Mouse (Mus musculus) midbrain, postnatal 0 days (tissue): ENCODE data around the gene Tbccd1. TPM values are rescaled to one million over a fixed set of nuclear protein-coding genes. Genes with fewer than 3 reads are reported as not detected.
A peak's percentile ranks its signal among the peaks of the same experiment; 100 is the strongest.

Experiments used
- ATAC-seq: fragments of 200-750 bp; cut with Nextera tagmentation; 2 replicates; pipeline ENCODE4 v1.8.0; 2017; ENCODE audit warnings: moderate number of reproducible peaks, mild to moderate bottlenecking, moderate TSS enrichment, moderate library complexity; ENCODE audit not compliant: low FRiP score
- DNase-seq: peaks from one replicate; pipeline ENCODE4 v3.0.0-alpha.2; 2015; ENCODE audit warnings: low spot score
- H3K27ac ChIP-seq: fragments of 300-500 bp; sonication (generic); 2 replicates; pipeline ENCODE4 v1.5.1; 2014; ENCODE audit warnings: low read depth, mild to moderate bottlenecking, low read length, mixed read lengths
- H3K27me3 ChIP-seq: fragments of 300-500 bp; sonication (generic); 2 replicates; pipeline ENCODE4 v1.6.1; 2014; ENCODE audit warnings: low read length, control low read depth, mixed read lengths; ENCODE audit not compliant: insufficient read depth
- H3K36me3 ChIP-seq: fragments of 300-500 bp; sonication (generic); 2 replicates; pipeline ENCODE4 v1.6.1; 2014; ENCODE audit warnings: low read length, control low read depth, mixed read lengths; ENCODE audit not compliant: insufficient read depth
- H3K4me1 ChIP-seq: fragments of 300-500 bp; sonication (generic); 2 replicates; pipeline ENCODE4 v1.6.1; 2014; ENCODE audit warnings: mild to moderate bottlenecking, control low read depth, antibody characterized with exemption, low read length, mixed read lengths; ENCODE audit not compliant: insufficient read depth
- H3K4me2 ChIP-seq: fragments of 300-500 bp; sonication (generic); 2 replicates; pipeline ENCODE4 v1.6.1; 2014; ENCODE audit warnings: low read depth, mild to moderate bottlenecking, low read length, mixed read lengths; ENCODE audit not compliant: poor library complexity, severe bottlenecking
- H3K4me3 ChIP-seq: fragments of 300-500 bp; sonication (generic); 2 replicates; pipeline ENCODE4 v1.5.1; 2014; ENCODE audit warnings: low read depth, mild to moderate bottlenecking, low read length, moderate library complexity
- H3K9ac ChIP-seq: fragments of 300-500 bp; sonication (generic); replicated peaks from 2 replicates; pipeline ENCODE4 v1.6.1; 2014; ENCODE audit warnings: mild to moderate bottlenecking, low read length, moderate library complexity, mixed read lengths; ENCODE audit not compliant: poor library complexity, severe bottlenecking
- H3K9me3 ChIP-seq: fragments of 300-500 bp; sonication (generic); 2 replicates; pipeline ENCODE4 v1.6.1; 2016; ENCODE audit warnings: low read length, control low read depth
- CTCF ChIP-seq: IDR thresholded peaks from 2 replicates; pipeline ENCODE4 v1.5.1; 2016; ENCODE audit warnings: antibody characterized with exemption, mild to moderate bottlenecking
- WGBS: fragments of 180-500 bp; shearing (Covaris S2); extraction: QIAGEN DNeasy Blood & Tissue Kit; methylation state at CpG from one replicate; pipeline ENCODE4 v1.1.7; 2014; 5-methylcytosine and 5-hydroxymethylcytosine counted together
- polyA plus RNA-seq: library from polyadenylated mRNA; unstranded; fragments of >200 nt; fragmentation: Nextera tagmentation; extraction: Ambion mirVana; gene quantifications from 2 replicates; pipeline ENCODE4 v1.2.1, GENCODE M21; 2015
- total RNA-seq: library from RNA; depleted of rRNA; stranded (reverse); fragments of >200 nt; gene quantifications from 2 replicates; pipeline ENCODE4 v1.2.3, GENCODE M21; 2014

Tbccd1 gene
- total and polyA plus RNA-seq, 2 experiments from 2014 or later = 15.9 to 19.1 TPM

DNA sequence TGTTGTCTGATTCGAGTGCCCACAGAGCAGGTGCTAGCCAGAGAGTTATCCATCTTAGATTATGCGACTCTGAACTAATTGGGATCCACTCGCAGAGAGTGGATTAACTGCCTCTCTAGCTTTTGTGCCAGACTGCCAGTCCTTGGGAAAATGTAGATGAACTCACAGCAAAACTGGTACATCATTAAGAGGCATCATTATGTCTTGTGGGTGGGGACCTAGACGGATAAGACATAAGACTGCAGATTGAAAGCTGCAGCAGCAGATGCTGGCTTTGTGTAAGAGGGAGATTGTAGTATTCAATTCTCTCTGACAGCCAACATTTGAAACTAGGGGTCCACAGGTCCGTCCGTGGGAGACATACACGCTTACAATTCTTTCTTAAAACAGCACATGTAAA is 54.7 kb downstream of the Tbccd1 start:
- Histone ChIP-seq H3K9ac (no peak overlapping the region), H3K36me3 (no peaks in the 10 kb centered on the region), H3K27ac (no peak overlapping the region), H3K4me2 (no peak overlapping the region), H3K4me3 (no peak overlapping the region), H3K27me3 (peaks cover 8% of the 10 kb centered on the region; the same call in 1 of the 2 replicates), H3K4me1 (no peaks in the 10 kb centered on the region), H3K9me3 (no peaks in the 10 kb centered on the region)
- ATAC-seq = no peak
- WGBS = 63% methylated on average over 7 of the region's 7 CpGs
- TF ChIP-seq CTCF = no peak
- DNase-seq = no peak

DNA sequence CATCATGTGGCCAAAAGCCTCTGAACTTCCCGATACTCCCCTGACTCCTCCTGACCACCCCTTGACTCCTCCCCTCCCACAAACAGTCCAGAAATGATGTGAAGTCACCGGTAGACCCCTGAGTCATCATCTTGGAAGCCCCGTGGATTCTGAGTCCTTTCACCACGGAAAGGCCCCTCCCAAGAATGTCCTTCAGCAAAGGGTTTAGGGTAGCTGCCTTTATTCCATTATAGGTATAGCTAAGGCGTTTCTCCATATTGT is 56.7 kb downstream of the Tbccd1 start:
- no peak for DNase-seq
- 9% methylated on average over 5 of the region's 5 CpGs for whole genome bisulfite sequencing

DNA sequence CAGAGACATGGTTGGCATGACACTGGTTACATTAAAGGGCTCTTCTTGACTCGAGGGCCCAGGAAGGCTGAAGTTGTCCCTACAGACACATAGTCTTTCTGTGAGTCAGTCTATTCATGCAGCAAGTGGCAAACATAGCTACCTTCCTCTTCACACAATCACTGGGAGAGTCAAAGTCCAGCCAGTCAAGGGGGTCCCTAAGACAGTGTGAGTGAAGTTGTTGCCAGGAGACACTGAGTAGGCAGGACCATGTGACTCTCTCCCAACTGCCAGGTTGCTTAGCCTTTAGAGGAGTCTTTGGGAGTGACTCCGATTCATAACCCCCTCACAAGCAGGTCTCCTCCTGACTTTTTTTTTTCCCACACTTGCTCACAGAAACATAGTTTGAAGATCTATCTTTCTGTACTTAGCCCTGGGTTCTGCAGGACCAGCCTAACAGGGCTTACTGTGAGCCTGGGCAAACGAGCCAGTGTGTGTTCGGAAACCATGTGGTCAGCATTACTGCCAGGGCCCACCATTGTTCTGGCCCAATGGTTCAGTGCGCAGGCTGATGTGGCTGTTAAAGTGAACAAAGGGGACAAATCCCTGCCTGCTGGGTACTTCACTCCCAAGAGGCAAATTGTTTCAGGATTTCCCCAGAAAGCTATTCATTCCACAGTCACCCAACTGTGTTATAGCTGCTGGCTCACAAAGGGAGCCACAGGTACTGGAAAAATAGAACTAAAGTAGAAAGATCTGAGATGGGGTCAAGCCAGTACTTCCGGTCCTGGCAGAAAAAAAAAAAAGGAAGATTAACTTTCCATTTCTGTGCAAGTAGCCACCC is 57.2 kb downstream of the Tbccd1 start:
- Histone ChIP-seq H3K9me3 (no peaks in the 10 kb centered on the region), H3K4me2 (no peak overlapping the region), H3K9ac (no peak overlapping the region), H3K4me1 (no peaks in the 10 kb centered on the region), H3K4me3 (no peak overlapping the region), H3K27me3 (peaks cover 19% of the 10 kb centered on the region), H3K27ac (no peak overlapping the region), H3K36me3 (no peaks in the 10 kb centered on the region)
- ATAC-seq (no peak), DNase-seq (peak; percentile 67)
- 11% methylated on average over 6 of the region's 6 CpGs for WGBS
- TF ChIP-seq CTCF = no peak

More for the DNA sequence above, 56.7 kb downstream of the Tbccd1 start:
- no peak for ATAC-seq
- TF ChIP-seq CTCF = no peak
- no peaks in the 10 kb centered on the region for H3K4me1 ChIP-seq
- no peaks in the 10 kb centered on the region for H3K36me3 ChIP-seq
- peaks cover 19% of the 10 kb centered on the region for H3K27me3 ChIP-seq
- no peak overlapping the region for H3K9ac ChIP-seq
- no peak overlapping the region for H3K27ac ChIP-seq
- H3K4me3 ChIP-seq = no peak overlapping the region
- H3K4me2 ChIP-seq = no peak overlapping the region
- no peaks in the 10 kb centered on the region for H3K9me3 ChIP-seq

DNA sequence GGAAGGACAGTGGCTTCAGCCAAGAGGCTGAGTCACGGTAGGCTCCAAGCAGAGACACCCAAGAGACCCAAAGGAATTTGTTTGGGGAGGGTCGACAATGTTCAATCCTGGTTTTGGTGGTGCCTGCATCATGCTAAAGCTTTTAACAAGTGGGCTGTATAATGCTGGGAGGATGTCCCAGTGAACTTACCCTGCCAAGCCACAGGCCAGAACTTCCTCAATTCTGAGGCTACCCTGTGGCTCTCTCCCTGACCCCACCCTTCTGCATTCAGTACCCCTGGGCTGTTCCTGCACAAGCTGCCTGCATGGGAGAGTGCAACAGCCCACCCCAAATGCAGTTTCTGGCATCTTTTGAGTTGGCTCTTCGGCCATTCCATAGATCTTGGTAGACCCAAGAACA is 58.9 kb downstream of the Tbccd1 start:
- DNase-seq (no peak), ATAC-seq (no peak)
- Histone ChIP-seq H3K4me2 (no peak overlapping the region), H3K36me3 (no peaks in the 10 kb centered on the region), H3K9me3 (no peaks in the 10 kb centered on the region), H3K27me3 (peaks cover 19% of the 10 kb centered on the region), H3K4me3 (no peak overlapping the region), H3K27ac (no peak overlapping the region), H3K4me1 (no peaks in the 10 kb centered on the region), H3K9ac (no peak overlapping the region)
- 85% methylated on average over 3 of the region's 3 CpGs for WGBS
- TF ChIP-seq CTCF = no peak

DNA sequence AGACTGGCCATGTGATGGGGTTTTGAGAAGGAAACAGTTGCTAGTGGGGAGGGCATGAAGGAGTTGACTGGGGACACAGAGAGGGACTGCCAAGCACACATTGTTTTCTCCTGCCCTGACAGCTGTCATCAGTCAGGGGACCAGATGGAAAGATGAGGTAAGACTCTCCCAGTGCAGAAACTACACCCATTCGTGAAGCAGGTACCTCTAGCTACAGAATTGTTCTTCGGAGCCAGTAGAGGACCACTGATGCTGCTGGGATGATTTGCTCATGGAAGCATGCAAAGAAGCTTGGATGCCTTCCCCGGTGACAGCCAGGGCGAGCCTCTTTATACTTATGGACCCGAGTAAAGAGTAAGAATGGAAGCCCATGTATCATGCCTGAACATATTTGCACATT is 59.9 kb downstream of the Tbccd1 start:
- no peak for TF ChIP-seq CTCF
- DNase-seq (peak; percentile 10), ATAC-seq (no peak)
- peaks cover 19% of the 10 kb centered on the region for H3K27me3 ChIP-seq
- no peaks in the 10 kb centered on the region for H3K4me1 ChIP-seq
- H3K4me3 ChIP-seq = no peak overlapping the region
- no peaks in the 10 kb centered on the region for H3K9me3 ChIP-seq
- H3K36me3 ChIP-seq = no peaks in the 10 kb centered on the region
- H3K27ac ChIP-seq = no peak overlapping the region
- H3K9ac ChIP-seq = no peak overlapping the region
- 80% methylated on average over 5 of the region's 5 CpGs for WGBS
- no peak overlapping the region for H3K4me2 ChIP-seq

DNA sequence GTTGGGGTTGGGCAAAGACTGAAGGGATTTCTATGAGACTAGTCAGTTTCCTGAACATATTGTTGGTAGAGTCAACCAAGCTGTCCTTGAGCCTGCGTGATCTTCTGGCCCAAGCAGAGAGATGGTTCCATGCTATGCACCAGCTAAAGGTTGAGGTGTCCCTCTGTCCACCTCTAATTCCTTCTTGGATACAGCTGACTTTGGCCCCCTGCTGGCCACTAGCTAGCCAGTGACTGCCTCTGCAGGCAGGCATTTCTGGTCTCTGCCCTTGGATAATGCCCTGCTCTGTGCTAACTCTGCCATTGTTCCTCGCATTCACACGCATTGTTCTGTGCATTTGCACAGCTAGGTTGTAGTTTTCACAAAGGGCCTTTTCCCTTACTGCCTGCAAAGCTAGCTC is 62.0 kb downstream of the Tbccd1 start:
- H3K27me3 ChIP-seq = peaks cover 19% of the 10 kb centered on the region
- no peak for ATAC-seq
- 54% methylated on average over 3 of the region's 3 CpGs for WGBS

More for the DNA sequence above, 62.0 kb downstream of the Tbccd1 start:
- H3K27ac ChIP-seq = no peak overlapping the region
- no peak overlapping the region for H3K9ac ChIP-seq
- H3K9me3 ChIP-seq = no peaks in the 10 kb centered on the region
- peak; percentile 48 for TF ChIP-seq CTCF
- DNase-seq = no peak
- H3K4me1 ChIP-seq = no peaks in the 10 kb centered on the region
- H3K36me3 ChIP-seq = no peaks in the 10 kb centered on the region
- H3K4me2 ChIP-seq = no peak overlapping the region
- no peak overlapping the region for H3K4me3 ChIP-seq
